Mouse (Mus musculus) kidney, adult 2 months (tissue): Measurements from ENCODE around the gene Cpped1.

Experiments
- CTCF ChIP-seq: fragments of 200-500 bp; conservative IDR thresholded peaks from 2 replicates; pipeline ENCODE4 v1.5.1; 2011; ENCODE audit warnings: low read depth, mild to moderate bottlenecking, control low read depth, low read length, moderate library complexity, mixed read lengths; ENCODE audit not compliant: insufficient read depth, insufficient read length
- POLR2A ChIP-seq: fragments of 200-500 bp; IDR thresholded peaks from one replicate; pipeline ENCODE4 v1.6.1; 2011; ENCODE audit warnings: low read depth, low read length, control low read depth

DNA sequence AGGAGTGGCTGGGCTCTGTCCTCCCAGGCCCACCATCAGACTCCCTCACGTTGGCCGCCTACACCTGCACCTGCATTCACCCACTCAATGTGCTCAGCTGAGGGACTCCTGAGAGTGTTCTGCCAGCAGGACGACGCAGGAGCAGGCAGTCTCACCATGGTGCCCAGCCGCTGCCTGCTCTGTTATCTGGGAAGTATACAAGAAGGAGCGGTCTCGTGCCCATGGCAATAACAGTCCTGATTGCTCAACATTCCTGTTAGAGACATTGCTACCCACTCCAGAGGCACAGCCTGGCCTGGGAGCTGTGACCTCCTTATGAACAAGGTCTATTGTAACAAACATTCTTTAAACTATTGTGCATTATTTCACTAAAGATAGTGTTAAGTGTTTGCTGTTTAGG lies 151.3 kb downstream of the Cpped1 start:
- TF ChIP-seq CTCF (no peak), POLR2A (no peak)
